Mouse (Mus musculus) heart, postnatal 36 days (tissue): ENCODE data around the gene Znrf1. TPM values are rescaled to one million over a fixed set of nuclear protein-coding genes. Genes with fewer than 3 reads are reported as not detected.
A peak's percentile ranks its signal among the peaks of the same experiment; 100 is the strongest.

Experiments used
- DNase-seq, 2 experiments: peaks; one replicate each; pipeline ENCODE4 v3.0.0; 2021 to 2022
- intact Hi-C: fragments of 180-260 bp; cut with DNase I; formaldehyde crosslinking; loops from one replicate; pipeline ENCODE4 v1.15.1; 2025
- total RNA-seq, 2 experiments: library from RNA; stranded (reverse); gene quantifications; 2 replicates each; pipeline ENCODE4 v1.2.3; 2021

Gene Znrf1
- total RNA-seq, 2 experiments from 2014 or later, result 56.4 to 59.3 TPM

DNA sequence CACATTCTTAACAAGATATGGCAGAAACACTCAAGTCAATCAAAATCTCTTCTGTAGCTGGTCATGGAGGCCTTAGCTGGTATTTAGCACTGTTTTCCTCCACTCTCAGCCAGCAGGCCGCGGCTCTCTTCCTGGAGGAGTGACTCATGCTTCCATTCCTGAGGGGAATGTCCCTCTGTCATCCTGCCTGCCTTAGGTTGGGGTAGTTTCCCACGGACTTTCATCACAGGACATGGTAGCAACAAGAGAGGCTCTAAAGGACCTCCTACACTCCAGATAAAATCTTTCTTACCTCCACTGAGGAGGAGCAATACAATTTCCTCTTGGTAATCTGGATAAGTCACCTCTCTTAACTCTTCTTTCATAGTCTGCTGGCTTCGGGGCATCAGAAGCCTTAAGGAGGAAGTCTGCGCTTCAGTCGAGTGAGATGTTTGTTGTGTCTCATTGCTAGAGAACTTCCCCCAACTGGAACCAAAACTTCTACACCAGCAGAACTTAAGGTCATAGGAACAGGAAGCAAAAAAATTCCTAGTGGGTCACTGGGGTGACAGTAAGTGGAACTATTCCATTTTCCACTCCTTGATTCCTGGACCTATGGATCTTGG, 123.0 kb downstream of the Znrf1 start:
- intact Hi-C loops, result loop anchor here (1.0 kb wide), 1 partner anchor 15 kb away; no protein-coding TSS in a partner anchor
- peak in 1 of 2 experiments; percentile 31 for DNase-seq

DNA sequence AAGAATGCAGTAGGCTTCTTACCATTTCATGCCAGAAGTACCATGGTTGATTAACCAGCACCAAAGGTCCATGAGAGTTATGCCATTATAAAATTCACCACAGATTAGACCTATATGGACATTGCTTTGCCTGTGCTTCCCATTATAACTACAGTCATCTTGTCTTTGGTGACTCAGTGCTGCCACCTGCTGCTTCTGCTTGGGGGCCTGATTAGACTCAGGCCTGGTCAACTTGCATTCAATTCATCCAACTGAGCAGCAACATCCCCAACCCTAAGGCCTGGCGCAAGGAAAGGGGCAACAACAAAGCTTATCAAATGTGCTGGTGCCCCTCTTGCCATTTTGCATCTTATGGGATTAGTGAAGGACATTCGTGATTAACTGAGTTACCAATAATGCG, 126.6 kb downstream of the Znrf1 start:
- DNase-seq, result peak; percentile 80 to 91
- intact Hi-C loops, result loop anchor here (1.0 to 5.0 kb wide), 4 partner anchors 36 to 319 kb away; no protein-coding TSS in a partner anchor

DNA sequence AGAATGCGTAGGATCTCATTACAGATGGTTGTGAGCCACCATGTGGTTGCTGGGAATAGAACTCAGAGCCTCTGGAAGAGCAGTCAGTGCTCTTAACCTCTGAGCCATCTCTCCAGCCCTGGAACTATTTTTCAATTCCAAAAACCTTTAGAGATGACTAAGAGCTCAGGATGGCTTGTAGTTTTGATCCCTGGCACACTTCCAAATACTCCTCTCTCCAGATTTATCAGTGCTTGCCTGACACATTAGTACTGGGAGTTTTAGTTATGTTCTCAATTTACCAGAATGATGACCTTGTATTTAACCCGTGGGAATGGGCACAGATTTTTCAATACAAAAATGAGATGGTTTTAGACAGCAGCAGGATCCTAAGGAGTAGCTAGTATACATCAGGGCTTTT, 130.9 kb downstream of the Znrf1 start:
- no peak for DNase-seq
- intact Hi-C loops, result no loop called here

Other genes with a start within 250 kb of the Znrf1 start
- gene Rfwd3, start 235.9 kb upstream of the Znrf1 start, total RNA-seq, result 10 to 100 TPM; 16.7 to 21.3 TPM
- gene Mlkl, start 197.9 kb upstream of the Znrf1 start, total RNA-seq, result 1 to 10 TPM; 2.5 to 3.5 TPM
- gene Fa2h, start 142.3 kb upstream of the Znrf1 start, total RNA-seq, result under 1 TPM; 0.16 to 0.19 TPM
- gene Wdr59, start 14.0 kb upstream of the Znrf1 start, total RNA-seq, result 1 to 10 TPM; 7.4 to 8.5 TPM
- gene Ldhd, start 94.3 kb downstream of the Znrf1 start, total RNA-seq, result 10 to 100 TPM; 36.7 to 43.6 TPM
- 1 to 10 TPM; 8.1 to 8.4 TPM for gene Zfp1, start 107.3 kb downstream of the Znrf1 start, total RNA-seq
- gene Ctrb1, start 154.9 kb downstream of the Znrf1 start, total RNA-seq, result not detected
- 10 to 100 TPM; 18.8 to 19.1 TPM for gene Bcar1, start 207.7 kb downstream of the Znrf1 start, total RNA-seq